Mouse (Mus musculus) limb, embryonic 12.5 days (tissue): ENCODE results near the gene Pou2f3. TPM values are rescaled to one million over a fixed set of nuclear protein-coding genes. Genes with fewer than 3 reads are reported as not detected.

Experiments
- ATAC-seq: fragments of 200-750 bp; cut with Nextera tagmentation; 2 replicates; pipeline ENCODE4 v1.8.0; 2017; ENCODE audit warnings: low read depth, moderate TSS enrichment; ENCODE audit not compliant: insufficient number of reproducible peaks, insufficient read depth, low FRiP score, low TSS enrichment
- H3K27ac ChIP-seq: fragments of 300-500 bp; sonication (generic); 2 replicates; pipeline ENCODE4 v1.5.1; 2016; ENCODE audit warnings: mild to moderate bottlenecking, moderate library complexity
- H3K27me3 ChIP-seq: fragments of 300-500 bp; sonication (generic); 2 replicates; pipeline ENCODE4 v1.6.1; 2016; ENCODE audit warnings: mild to moderate bottlenecking, moderate library complexity
- H3K36me3 ChIP-seq: fragments of 300-500 bp; sonication (generic); 2 replicates; pipeline ENCODE4 v1.6.1; 2016; ENCODE audit warnings: mild to moderate bottlenecking, moderate library complexity
- H3K4me1 ChIP-seq: fragments of 300-500 bp; sonication (generic); replicated peaks from 2 replicates; pipeline ENCODE4 v1.6.1; 2016
- H3K4me2 ChIP-seq: fragments of 300-500 bp; sonication (generic); 2 replicates; pipeline ENCODE4 v1.6.1; 2016; ENCODE audit warnings: mild to moderate bottlenecking, moderate library complexity
- H3K4me3 ChIP-seq: fragments of 300-500 bp; sonication (generic); replicated peaks from 2 replicates; pipeline ENCODE4 v1.5.1; 2016; ENCODE audit warnings: mild to moderate bottlenecking
- H3K9ac ChIP-seq: fragments of 300-500 bp; sonication (generic); replicated peaks from 2 replicates; pipeline ENCODE4 v1.6.1; 2016; ENCODE audit warnings: mild to moderate bottlenecking, moderate library complexity
- H3K9me3 ChIP-seq: fragments of 300-500 bp; sonication (generic); 2 replicates; pipeline ENCODE4 v1.6.1; 2016; ENCODE audit warnings: mild to moderate bottlenecking, moderate library complexity
- WGBS: fragments of 180-500 bp; shearing (Covaris S2); methylation state at CpG from one replicate; pipeline ENCODE4 v1.1.7; 2016; 5-methylcytosine and 5-hydroxymethylcytosine counted together
- polyA plus RNA-seq: library from polyadenylated mRNA; unstranded; fragments of >200 nt; fragmentation: Nextera tagmentation; extraction: Ambion mirVana; gene quantifications from 2 replicates; pipeline ENCODE4 v1.2.1, GENCODE M21; 2016

Gene Pou2f3
- polyA plus RNA-seq, 1 experiment from 2014 or later = not detected

DNA sequence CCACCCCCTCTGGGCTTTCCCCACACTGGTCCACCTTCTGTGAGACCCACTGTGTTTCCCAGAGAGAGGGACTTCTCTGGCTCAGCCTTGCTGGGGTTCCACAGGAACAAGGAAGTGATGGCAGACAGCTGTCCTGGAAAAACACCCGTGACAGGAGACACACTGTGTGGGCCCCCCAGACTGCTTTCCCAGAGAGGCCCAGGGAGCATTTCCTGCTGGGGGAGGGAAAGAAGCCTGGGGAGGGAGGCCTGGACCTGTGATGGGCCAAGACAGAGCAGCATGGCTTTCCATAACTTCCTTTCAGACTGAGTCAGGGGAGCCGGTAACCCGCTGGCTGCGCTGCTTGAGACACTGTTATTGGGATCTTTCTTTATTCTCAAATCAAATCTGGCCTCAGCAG, 20.7 kb upstream of the Pou2f3 start:
- Histone ChIP-seq H3K36me3 (peaks cover 86% of the 10 kb centered on the region), H3K9ac (no peak overlapping the region; the same call in 1 of the 2 replicates), H3K4me3 (no peak overlapping the region), H3K4me1 (peaks cover 64% of the 10 kb centered on the region), H3K27ac (peak overlapping the region; percentile 66), H3K27me3 (no peaks in the 10 kb centered on the region), H3K4me2 (no peak overlapping the region), H3K9me3 (no peaks in the 10 kb centered on the region)
- 61% methylated on average over 4 of the region's 4 CpGs for WGBS
- no peak for ATAC-seq

DNA sequence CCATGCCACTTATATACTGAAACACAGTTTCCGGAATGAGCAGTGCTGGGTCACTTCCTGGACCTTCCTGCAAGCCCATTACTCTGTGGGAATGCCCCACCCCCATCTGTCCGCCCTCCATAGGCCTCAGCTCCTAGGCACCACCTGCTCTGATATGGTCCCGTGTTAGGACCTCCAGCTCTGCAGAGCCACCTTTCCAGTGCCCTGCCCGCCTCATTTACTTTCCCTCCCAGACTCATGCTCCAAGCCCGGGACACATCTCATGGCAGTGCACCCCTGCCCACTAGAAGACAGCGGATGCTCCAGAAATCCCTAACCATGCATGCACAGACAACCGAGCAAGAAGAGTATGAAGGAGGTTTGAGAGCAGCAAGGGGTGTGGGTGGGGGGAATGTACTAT, 19.8 kb upstream of the Pou2f3 start:
- Histone ChIP-seq H3K9ac (no peak overlapping the region), H3K9me3 (no peaks in the 10 kb centered on the region), H3K27ac (no peak overlapping the region), H3K36me3 (peaks cover 83% of the 10 kb centered on the region), H3K4me2 (no peak overlapping the region), H3K27me3 (no peaks in the 10 kb centered on the region), H3K4me1 (peaks cover 67% of the 10 kb centered on the region), H3K4me3 (no peak overlapping the region)
- no peak for ATAC-seq
- 85% methylated on average over 7 of the region's 7 CpGs for WGBS

DNA sequence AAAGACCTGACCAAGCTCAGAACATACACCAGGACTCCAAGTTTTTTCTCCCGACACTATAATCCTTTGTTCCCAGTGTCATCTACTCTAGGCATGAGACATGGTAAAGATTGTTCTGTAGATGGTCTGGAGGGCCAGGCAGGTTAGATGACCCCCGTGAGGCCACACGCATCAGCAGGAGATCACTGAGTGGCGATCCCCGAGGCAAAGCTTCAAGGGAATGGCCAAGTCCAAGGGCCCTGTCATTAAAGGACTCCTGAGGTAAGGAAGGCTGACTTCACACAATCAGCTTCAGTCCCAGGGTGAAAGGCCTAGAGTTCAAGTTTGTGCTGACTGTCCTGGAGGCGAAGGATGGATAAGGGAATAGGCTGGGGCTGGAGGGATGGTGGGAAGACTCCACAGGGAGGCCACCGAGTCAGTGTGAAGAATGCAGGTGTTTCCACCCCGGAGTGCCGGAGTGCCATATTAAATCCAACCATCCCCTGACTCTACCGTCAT, 19.3 kb upstream of the Pou2f3 start:
- H3K9me3 ChIP-seq = no peaks in the 10 kb centered on the region
- no peak overlapping the region for H3K4me3 ChIP-seq
- H3K4me2 ChIP-seq = no peak overlapping the region
- H3K27ac ChIP-seq = no peak overlapping the region
- no peaks in the 10 kb centered on the region for H3K27me3 ChIP-seq
- 91% methylated on average over 10 of the region's 10 CpGs for WGBS
- H3K4me1 ChIP-seq = peaks cover 72% of the 10 kb centered on the region
- ATAC-seq = no peak
- peaks cover 83% of the 10 kb centered on the region for H3K36me3 ChIP-seq
- no peak overlapping the region for H3K9ac ChIP-seq

DNA sequence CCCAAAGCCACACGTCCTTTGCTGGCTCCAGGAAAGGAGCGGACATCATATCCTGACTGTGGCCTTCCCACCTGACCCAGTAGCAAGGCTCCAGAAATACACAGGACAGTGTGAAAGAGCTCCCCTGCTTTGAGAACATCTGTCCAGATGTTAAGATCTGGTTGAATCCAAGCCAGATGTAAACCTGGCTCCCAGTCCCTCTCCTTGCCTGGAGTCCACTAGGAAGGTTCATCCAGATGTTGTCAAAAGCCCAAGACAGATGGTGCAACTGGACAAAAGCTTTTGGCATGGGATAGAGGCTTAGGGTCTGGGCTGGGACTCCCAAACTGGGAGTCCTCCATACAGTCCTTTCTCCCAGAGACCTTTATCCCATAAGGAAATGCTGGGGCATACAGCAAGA, 18.6 kb upstream of the Pou2f3 start:
- Histone ChIP-seq H3K9me3 (no peaks in the 10 kb centered on the region), H3K4me2 (no peak overlapping the region), H3K4me1 (peaks cover 71% of the 10 kb centered on the region), H3K27me3 (no peaks in the 10 kb centered on the region), H3K4me3 (no peak overlapping the region), H3K9ac (no peak overlapping the region), H3K27ac (no peak overlapping the region), H3K36me3 (peaks cover 83% of the 10 kb centered on the region)
- no peak for ATAC-seq
- WGBS = 80% methylated on average over 2 of the region's 2 CpGs

DNA sequence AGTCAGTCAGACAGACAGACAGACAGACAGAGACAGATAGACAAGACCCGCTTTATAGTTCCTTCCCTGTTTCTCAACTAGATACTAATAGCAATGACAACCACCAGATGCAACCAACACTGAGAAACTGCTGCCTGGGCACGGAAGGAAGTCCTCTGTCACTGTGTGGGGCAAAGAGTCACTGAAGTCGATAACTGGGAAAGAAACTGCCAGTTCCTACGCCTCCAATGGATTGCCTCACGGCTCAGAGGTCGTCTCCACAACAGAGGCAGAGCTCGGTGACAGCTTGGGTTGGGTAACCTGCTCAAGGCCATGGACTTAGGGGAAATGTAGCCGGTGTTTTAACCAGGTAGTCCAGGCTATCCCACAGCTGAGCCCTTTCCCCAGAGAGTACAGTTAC, 17.5 kb upstream of the Pou2f3 start:
- H3K27ac ChIP-seq = no peak overlapping the region
- no peak overlapping the region for H3K4me3 ChIP-seq
- no peaks in the 10 kb centered on the region for H3K27me3 ChIP-seq
- H3K9me3 ChIP-seq = no peaks in the 10 kb centered on the region
- WGBS = 88% methylated on average over 8 of the region's 8 CpGs
- H3K9ac ChIP-seq = no peak overlapping the region
- no peak for ATAC-seq
- H3K4me2 ChIP-seq = no peak overlapping the region
- H3K36me3 ChIP-seq = peaks cover 86% of the 10 kb centered on the region
- peaks cover 60% of the 10 kb centered on the region for H3K4me1 ChIP-seq

DNA sequence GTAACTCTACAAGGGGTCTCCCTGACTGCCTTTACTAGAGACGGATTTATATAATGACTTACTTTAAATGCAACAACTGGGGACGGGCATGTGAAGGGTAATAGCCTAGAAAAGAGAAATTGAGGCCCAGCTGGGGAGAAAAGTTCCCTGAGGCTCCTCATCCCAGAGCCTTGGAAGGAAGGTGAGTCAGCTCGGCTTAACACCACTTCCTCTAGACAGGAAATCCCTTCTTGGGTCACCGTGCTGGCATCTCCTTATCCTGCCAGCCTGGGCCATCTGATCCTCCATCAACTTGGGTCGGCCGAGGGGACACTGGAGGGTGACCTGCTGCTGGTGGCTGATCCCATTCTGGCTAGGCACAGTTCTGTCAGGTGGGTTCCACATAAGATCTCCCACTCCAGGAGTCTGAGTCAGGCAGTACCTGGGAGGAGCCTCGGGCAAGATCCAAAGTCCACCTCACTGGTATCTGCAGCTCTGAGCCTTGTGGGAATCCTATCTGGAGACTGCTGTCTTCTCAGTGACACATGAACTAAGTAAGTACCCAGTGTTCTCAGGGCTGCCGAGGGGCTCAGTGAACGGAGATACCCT, 16.5 kb upstream of the Pou2f3 start:
- H3K9me3 ChIP-seq = no peaks in the 10 kb centered on the region
- H3K4me1 ChIP-seq = peaks cover 50% of the 10 kb centered on the region
- peak overlapping the region; percentile 14; the same call in 1 of the 2 replicates for H3K27ac ChIP-seq

DNA sequence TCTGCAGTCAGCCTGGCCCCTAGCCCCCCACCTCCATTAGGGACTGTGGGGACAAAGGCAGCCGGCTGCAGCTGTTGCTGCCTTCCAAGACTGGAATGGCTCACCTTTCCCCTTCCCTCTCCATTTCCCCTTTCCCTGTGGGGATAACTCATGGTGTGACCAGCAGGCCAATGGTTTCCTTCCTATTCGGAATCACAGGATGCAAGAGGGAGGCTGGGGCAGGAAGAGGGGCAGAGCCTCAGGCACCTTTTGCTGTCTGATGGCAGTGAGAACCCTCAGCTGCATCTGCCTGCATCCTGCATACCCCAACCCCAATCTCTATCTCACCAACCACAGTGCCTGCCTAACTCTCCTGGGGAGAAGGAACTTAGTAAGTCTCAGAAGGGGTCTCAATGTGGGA, 15.3 kb upstream of the Pou2f3 start:
- H3K36me3 ChIP-seq = peaks cover 88% of the 10 kb centered on the region
- peaks cover 38% of the 10 kb centered on the region for H3K4me1 ChIP-seq
- H3K4me3 ChIP-seq = no peak overlapping the region
- H3K4me2 ChIP-seq = peak overlapping the region; percentile 8; the same call in 1 of the 2 replicates
- 12% methylated on average over 2 of the region's 2 CpGs for WGBS
- peak overlapping the region; percentile 68 for H3K27ac ChIP-seq
- no peak for ATAC-seq
- H3K9me3 ChIP-seq = no peaks in the 10 kb centered on the region
- no peaks in the 10 kb centered on the region for H3K27me3 ChIP-seq
- peak overlapping the region; percentile 37; the same call in 1 of the 2 replicates for H3K9ac ChIP-seq

More for the DNA sequence above, 16.5 kb upstream of the Pou2f3 start:
- H3K36me3 ChIP-seq = peaks cover 89% of the 10 kb centered on the region
- no peaks in the 10 kb centered on the region for H3K27me3 ChIP-seq
- ATAC-seq = no peak
- no peak overlapping the region for H3K4me2 ChIP-seq
- 66% methylated on average over 9 of the region's 9 CpGs for WGBS
- no peak overlapping the region; the same call in 1 of the 2 replicates for H3K9ac ChIP-seq
- H3K4me3 ChIP-seq = no peak overlapping the region

DNA sequence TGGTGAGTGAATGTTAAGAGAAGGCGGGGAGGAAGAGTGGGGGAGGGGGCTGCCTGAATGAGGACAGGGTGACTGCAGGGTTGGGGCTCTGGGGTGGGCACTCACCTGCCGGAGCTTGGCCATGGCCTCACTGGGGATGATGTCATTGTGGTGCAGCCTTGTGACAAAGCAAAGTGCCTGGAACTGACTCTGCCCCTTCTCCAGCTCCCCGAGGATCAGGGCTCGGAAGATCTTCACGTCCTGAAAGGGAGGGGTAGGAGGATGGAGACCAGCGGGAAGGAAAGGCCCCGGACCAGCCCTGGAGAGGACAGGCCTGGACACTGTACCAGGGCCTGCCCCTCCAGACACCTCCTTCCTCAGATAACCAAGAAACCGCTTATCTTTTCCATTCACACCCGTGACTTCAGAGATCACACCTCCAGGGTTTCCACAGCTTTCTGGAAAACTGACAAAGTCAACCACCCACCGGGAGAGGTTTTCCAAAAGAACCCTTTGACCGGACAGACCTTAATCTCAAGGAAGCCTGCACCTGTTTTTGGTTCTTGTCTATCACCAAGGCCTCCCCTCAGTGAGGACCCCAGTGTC, 14.7 kb upstream of the Pou2f3 start:
- peak overlapping the region; percentile 68 for H3K27ac ChIP-seq
- 53% methylated on average over 11 of the region's 11 CpGs for WGBS
- H3K9ac ChIP-seq = no peak overlapping the region; the same call in 1 of the 2 replicates
- no peaks in the 10 kb centered on the region for H3K9me3 ChIP-seq
- H3K4me1 ChIP-seq = peaks cover 32% of the 10 kb centered on the region
- H3K36me3 ChIP-seq = peaks cover 88% of the 10 kb centered on the region
- H3K4me3 ChIP-seq = no peak overlapping the region
- H3K4me2 ChIP-seq = 0 out of 2 replicates have a peak overlapping the region, but pooled peaks have one; percentile 8
- no peak for ATAC-seq
- H3K27me3 ChIP-seq = no peaks in the 10 kb centered on the region

DNA sequence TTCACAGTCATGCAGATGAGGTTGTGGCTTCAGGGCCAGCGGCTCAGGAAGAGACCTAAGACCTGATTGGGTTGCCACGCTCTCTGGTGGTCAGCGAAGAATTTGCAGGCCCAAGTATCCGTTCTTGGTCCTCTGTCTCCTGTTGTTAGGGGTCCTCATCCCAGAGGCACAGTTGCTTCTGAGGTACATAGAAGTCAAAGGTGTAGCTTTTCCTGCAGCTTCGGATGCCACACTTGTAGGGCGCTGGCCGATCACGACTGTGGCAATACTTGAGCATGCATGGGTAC, 12.2 kb upstream of the Pou2f3 start:
- H3K4me3 ChIP-seq = no peak overlapping the region
- H3K9me3 ChIP-seq = no peaks in the 10 kb centered on the region
- H3K4me2 ChIP-seq = no peak overlapping the region
- H3K27ac ChIP-seq = peak overlapping the region; percentile 65; the same call in 1 of the 2 replicates
- no peak overlapping the region for H3K9ac ChIP-seq
- no peak for ATAC-seq
- WGBS = 43% methylated on average over 8 of the region's 8 CpGs
- peaks cover 80% of the 10 kb centered on the region for H3K36me3 ChIP-seq
- no peaks in the 10 kb centered on the region for H3K27me3 ChIP-seq
- H3K4me1 ChIP-seq = peaks cover 32% of the 10 kb centered on the region

DNA sequence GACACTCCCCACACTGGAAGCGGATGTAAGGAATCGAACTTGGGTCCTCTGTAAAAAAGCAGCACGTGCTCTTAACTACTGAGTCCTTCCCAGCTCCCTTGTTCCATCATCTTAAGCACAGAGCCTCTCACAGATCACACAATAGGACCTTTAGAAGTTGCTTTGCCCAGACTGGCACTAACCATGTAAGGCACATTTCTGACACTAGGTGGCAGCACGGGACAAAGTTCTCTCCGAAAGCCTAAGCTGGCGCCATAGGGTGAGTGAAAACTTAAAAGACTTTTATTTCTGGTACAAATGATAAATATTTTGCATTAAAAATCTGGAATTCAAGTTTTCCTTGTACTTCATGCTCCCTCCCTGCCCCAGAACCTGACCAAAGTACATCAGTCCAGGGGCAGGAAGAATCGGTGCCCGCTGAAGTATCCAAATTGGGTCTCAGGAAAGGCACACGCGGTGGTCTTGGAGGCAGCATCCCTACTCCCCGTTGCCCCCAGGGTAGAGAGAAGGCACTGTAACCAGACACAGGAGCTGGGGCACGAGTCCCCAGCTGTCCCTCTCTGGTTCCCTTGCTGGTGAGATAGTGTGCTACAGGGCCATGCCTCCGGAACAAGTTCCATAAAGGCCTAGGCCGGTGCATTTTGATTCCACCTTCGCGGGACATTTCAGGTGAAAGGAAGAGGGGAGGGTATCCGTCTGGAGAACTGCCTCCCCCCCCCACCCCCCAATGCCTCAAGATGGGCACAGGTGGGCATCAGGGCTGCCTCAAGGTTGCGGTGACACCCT, 11.7 kb upstream of the Pou2f3 start:
- Histone ChIP-seq H3K9me3 (no peaks in the 10 kb centered on the region), H3K4me2 (no peak overlapping the region), H3K4me1 (peaks cover 28% of the 10 kb centered on the region), H3K4me3 (no peak overlapping the region), H3K36me3 (peaks cover 75% of the 10 kb centered on the region), H3K27ac (peak overlapping the region; percentile 65), H3K9ac (no peak overlapping the region), H3K27me3 (no peaks in the 10 kb centered on the region)
- ATAC-seq = 0 out of 2 replicates have a peak, but pooled peaks have one; percentile 12
- 40% methylated on average over 18 of the region's 18 CpGs for WGBS

DNA sequence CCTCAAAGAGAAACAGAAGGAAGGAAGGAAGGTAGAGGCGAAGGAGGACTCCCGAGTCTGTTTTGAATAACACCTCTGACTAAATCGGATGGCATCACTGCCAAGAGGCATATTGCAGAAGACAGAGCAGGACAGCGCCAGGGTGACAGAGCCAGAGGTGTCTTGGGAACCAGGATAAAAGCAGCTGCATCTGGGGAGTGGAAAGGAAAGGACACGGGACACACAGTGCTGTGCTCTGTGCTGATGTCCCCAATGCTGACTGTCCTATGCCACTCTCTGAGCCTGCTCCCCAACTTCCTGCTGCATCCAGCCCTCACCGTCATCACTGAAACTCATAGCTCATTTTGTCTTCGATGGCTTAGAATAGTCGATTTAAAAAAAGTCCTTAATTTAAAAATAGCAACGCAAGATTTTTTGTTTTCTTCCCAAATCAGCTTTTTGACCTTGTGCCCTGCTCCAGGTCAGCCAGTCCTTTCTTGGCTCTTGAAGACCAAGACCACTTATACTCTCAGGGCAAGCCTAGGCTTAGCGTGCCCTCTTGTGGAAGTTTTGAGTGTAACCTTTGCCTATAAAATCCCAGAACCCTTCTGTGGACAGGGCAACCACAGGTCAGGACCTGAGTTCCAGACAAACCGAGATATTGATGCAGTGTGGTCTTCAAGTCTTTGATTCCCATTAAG, 742 bp upstream of the Pou2f3 start:
- H3K27ac ChIP-seq = no peak overlapping the region
- 0 out of 2 replicates have a peak overlapping the region, but pooled peaks have one; percentile 24 for H3K4me2 ChIP-seq
- peak; percentile 81; the same call in 1 of the 2 replicates for ATAC-seq

More for the DNA sequence above, 742 bp upstream of the Pou2f3 start:
- H3K9ac ChIP-seq = no peak overlapping the region
- no peak overlapping the region for H3K4me3 ChIP-seq
- H3K9me3 ChIP-seq = no peaks in the 10 kb centered on the region
- no peaks in the 10 kb centered on the region for H3K36me3 ChIP-seq
- H3K27me3 ChIP-seq = peaks cover 20% of the 10 kb centered on the region
- WGBS = 28% methylated on average over 11 of the region's 11 CpGs
- H3K4me1 ChIP-seq = peaks cover 10% of the 10 kb centered on the region
